26 mouse cellular contexts compared by ENCODE assay signal in the genomic region with DNA sequence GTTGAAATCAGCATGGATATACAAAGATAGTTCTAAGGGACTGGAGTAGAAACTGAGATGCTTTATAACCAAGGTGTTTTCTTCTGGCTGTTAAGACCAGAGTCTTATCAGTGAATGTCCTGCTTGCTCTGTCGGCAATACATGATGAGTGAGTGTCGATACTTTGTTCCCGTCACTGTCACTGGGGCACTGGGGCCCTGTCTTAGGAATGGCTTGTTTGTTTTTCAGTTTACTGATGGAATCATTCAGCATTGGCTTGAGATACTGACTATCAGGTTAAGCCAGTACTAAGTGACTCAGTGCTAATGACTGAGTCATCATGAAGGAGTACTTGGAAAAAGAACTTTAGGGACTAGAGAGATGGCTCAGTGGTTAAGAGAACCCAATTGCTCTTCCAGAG. TPM values are rescaled to one million over a fixed set of nuclear protein-coding genes. Genes with fewer than 3 reads are reported as not detected.
A peak's percentile ranks its signal among the peaks of the same experiment; 100 is the strongest.
DNase-seq lines count a peak whose midpoint lies in the region; ATAC-seq lines count a peak whose summit lies in the region.
"Had no signal": no experiment of that assay in that cellular context is flagged by ENCODE, and none has a peak within 500 bp of the region (broad histone marks: within the 10 kb centered on the region; RNA-seq: fewer than 3 reads in every experiment).

No protein-coding gene starts in this region.

- no peaks in the 10 kb centered on the region for H3K9me3 ChIP-seq in liver, embryonic 15.5 days (replicated peaks)
- no peaks in the 10 kb centered on the region for H3K9me3 ChIP-seq in forebrain, embryonic 13.5 days (replicated peaks)
- no peaks in the 10 kb centered on the region for H3K9me3 ChIP-seq in midbrain, embryonic 16.5 days (replicated peaks; ENCODE audit: control insufficient read depth, low read length, poor library complexity, severe bottlenecking)
- H3K9me3 ChIP-seq: embryonic facial prominence, embryonic 15.5 days; forebrain, embryonic 12.5 days; hindbrain, embryonic 12.5 days; limb, embryonic 10.5 days; megakaryocyte, embryonic 14.5 days had no signal

- peak; percentile 3 to 8 for DNase-seq in urinary bladder, postnatal 36 days (ENCODE audit: low spot score in 2 of 2)
- DNase-seq in urinary bladder, postnatal 25 days (ENCODE audit: low spot score): no peak
- no peak for DNase-seq in thymus, postnatal 14 days
- DNase-seq: adrenal gland, adult 8-10 months; cerebellum, adult 18-20 months; cerebellum, postnatal 25 days; gastrocnemius, postnatal 36 days; heart, postnatal 10 days; kidney, adult 2 months; kidney, postnatal 10 days; lung, adult 18-20 months; lung, postnatal 14 days; right cerebral cortex, postnatal 14 days; thymus, postnatal 36 days had no signal

- H3K27me3 ChIP-seq in liver, embryonic 15.5 days: no peaks in the 10 kb centered on the region
- no peaks in the 10 kb centered on the region for H3K27me3 ChIP-seq in forebrain, embryonic 13.5 days
- H3K27me3 ChIP-seq in midbrain, embryonic 16.5 days (ENCODE audit: control insufficient read depth, insufficient read depth, low read depth, low read length): no peaks in the 10 kb centered on the region
- H3K27me3 ChIP-seq: embryonic facial prominence, embryonic 15.5 days; forebrain, embryonic 12.5 days; hindbrain, embryonic 12.5 days; megakaryocyte, embryonic 14.5 days; Patski had no signal

- peaks cover 42% of the 10 kb centered on the region for H3K36me3 ChIP-seq in liver, embryonic 15.5 days (replicated peaks)
- peaks cover 52% of the 10 kb centered on the region for H3K36me3 ChIP-seq in forebrain, embryonic 13.5 days (ENCODE audit: poor library complexity, severe bottlenecking)
- peaks cover 11% of the 10 kb centered on the region for H3K36me3 ChIP-seq in midbrain, embryonic 16.5 days (ENCODE audit: control insufficient read depth, insufficient read depth, low read length)

- H3K4me2 ChIP-seq in liver, embryonic 15.5 days: peak overlapping the region; percentile 30
- H3K4me2 ChIP-seq in forebrain, embryonic 13.5 days: no peak overlapping the region
- no peak overlapping the region for H3K4me2 ChIP-seq in midbrain, embryonic 16.5 days (ENCODE audit: low read length)
- H3K4me2 ChIP-seq: embryonic facial prominence, embryonic 15.5 days; forebrain, embryonic 12.5 days; hindbrain, embryonic 12.5 days had no signal

- H3K27ac ChIP-seq in liver, embryonic 15.5 days (replicated peaks): peak overlapping the region; percentile 76
- no peak overlapping the region for H3K27ac ChIP-seq in forebrain, embryonic 13.5 days
- H3K27ac ChIP-seq in midbrain, embryonic 16.5 days (ENCODE audit: low read length): no peak overlapping the region
- H3K27ac ChIP-seq: embryonic facial prominence, embryonic 15.5 days; forebrain, embryonic 12.5 days; hindbrain, embryonic 12.5 days; layer of hippocampus, adult 2 months; left cerebral cortex, adult 2 months; limb, embryonic 10.5 days had no signal

- no peak overlapping the region for H3K4me3 ChIP-seq in liver, embryonic 15.5 days (replicated peaks)
- H3K4me3 ChIP-seq in forebrain, embryonic 13.5 days: no peak overlapping the region
- no peak overlapping the region for H3K4me3 ChIP-seq in midbrain, embryonic 16.5 days (ENCODE audit: low read depth, low read length)
- H3K4me3 ChIP-seq: embryonic facial prominence, embryonic 15.5 days; forebrain, embryonic 12.5 days; hindbrain, embryonic 12.5 days; layer of hippocampus, adult 2 months; left cerebral cortex, adult 2 months; limb, embryonic 10.5 days; megakaryocyte, embryonic 14.5 days had no signal

- ATAC-seq in erythroblast, adult 5-6 weeks (replicated peaks; ENCODE audit: low FRiP score, poor library complexity, severe bottlenecking): peak; percentile 70
- ATAC-seq in liver, embryonic 15.5 days (ENCODE audit: insufficient read depth): peak; percentile 97
- ATAC-seq in forebrain, embryonic 13.5 days: no peak
- ATAC-seq in midbrain, embryonic 16.5 days: no peak
- ATAC-seq: Patski had no signal

- no peak overlapping the region for H3K9ac ChIP-seq in liver, embryonic 15.5 days
- no peak overlapping the region for H3K9ac ChIP-seq in forebrain, embryonic 13.5 days
- H3K9ac ChIP-seq in midbrain, embryonic 16.5 days (ENCODE audit: low read depth, low read length): no peak overlapping the region
- H3K9ac ChIP-seq: embryonic facial prominence, embryonic 15.5 days; forebrain, embryonic 12.5 days; hindbrain, embryonic 12.5 days had no signal

- WGBS in liver, embryonic 15.5 days (ENCODE audit: insufficient replicate concordance): 25% methylated on average over 3 of the region's 3 CpGs
- WGBS in forebrain, embryonic 13.5 days: 93% methylated on average over 3 of the region's 3 CpGs
- WGBS in midbrain, embryonic 16.5 days: 90% methylated on average over 3 of the region's 3 CpGs

- peaks cover 39% of the 10 kb centered on the region for H3K4me1 ChIP-seq in liver, embryonic 15.5 days (replicated peaks)
- H3K4me1 ChIP-seq in forebrain, embryonic 13.5 days: no peaks in the 10 kb centered on the region
- no peaks in the 10 kb centered on the region for H3K4me1 ChIP-seq in midbrain, embryonic 16.5 days (ENCODE audit: control insufficient read depth, insufficient read depth, low read length)
- H3K4me1 ChIP-seq: embryonic facial prominence, embryonic 15.5 days; forebrain, embryonic 12.5 days; hindbrain, embryonic 12.5 days; limb, embryonic 10.5 days had no signal

RNA-seq across cellular contexts. Expression of a gene that starts 10.1 kb away (rescaled TPM):
- total RNA-seq in erythroblast, adult 5-6 weeks (2015; ENCODE audit: low replicate concordance): 52.9 and 70.3 TPM in 2 replicates
- total RNA-seq in erythroblast, adult 5-6 weeks (2017; ENCODE audit: low replicate concordance): 52.4 and 57.0 TPM in 2 replicates
- polyA plus RNA-seq in liver, embryonic 15.5 days (2015; fragmentation: Nextera tagmentation; extraction: Ambion mirVana): 4.1 and 5.1 TPM in 2 replicates
- polyA plus RNA-seq in forebrain, embryonic 13.5 days (2015; fragmentation: Nextera tagmentation; extraction: Ambion mirVana): 22.2 and 22.4 TPM in 2 replicates
- 16.4 and 20.3 TPM in 2 replicates for polyA plus RNA-seq in midbrain, embryonic 16.5 days (2015; fragmentation: Nextera tagmentation; extraction: Ambion mirVana)

Comparison
In these comparisons a context has a peak if more than half of its experiments do, and no peak if none do; other contexts are left out.
1. DNase-seq: peak in urinary bladder, postnatal 36 days (2 of 2); none in urinary bladder, postnatal 25 days (single experiment) and thymus, postnatal 14 days (single experiment).
2. ATAC-seq: peak in erythroblast, adult 5-6 weeks (single experiment) and liver, embryonic 15.5 days (single experiment); none in forebrain, embryonic 13.5 days (single experiment) and midbrain, embryonic 16.5 days (single experiment).